8 mouse cellular contexts compared by ENCODE assay signal in the genomic region with DNA sequence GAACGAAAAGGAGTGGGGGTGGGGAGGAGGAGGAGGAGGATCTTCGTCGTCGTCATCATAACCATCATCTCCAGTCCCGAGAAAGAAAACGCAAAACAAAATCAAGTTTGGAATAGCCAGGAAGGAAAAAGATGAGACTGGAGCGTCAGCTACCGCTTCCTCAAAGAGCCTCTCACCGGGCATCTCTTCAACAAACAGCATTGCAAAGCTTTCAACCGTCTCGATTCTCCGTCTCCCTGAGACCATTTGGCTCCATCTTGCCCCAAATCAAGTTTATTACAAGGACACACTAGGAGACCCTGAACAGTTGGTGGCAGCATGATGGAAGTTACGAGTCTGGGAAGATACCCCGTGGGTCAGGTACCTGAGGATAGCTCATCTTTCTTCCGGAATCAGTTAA. TPM values are rescaled to one million over a fixed set of nuclear protein-coding genes. Genes with fewer than 3 reads are reported as not detected.
A peak's percentile ranks its signal among the peaks of the same experiment; 100 is the strongest.
DNase-seq lines count a peak whose midpoint lies in the region; ATAC-seq and TF ChIP-seq lines count a peak whose summit lies in the region.
"Had no signal": no experiment of that assay in that cellular context is flagged by ENCODE, and none has a peak within 500 bp of the region (broad histone marks: within the 10 kb centered on the region; RNA-seq: fewer than 3 reads in every experiment).

No protein-coding gene starts in this region.

- TF ChIP-seq CTCF in layer of hippocampus, adult 2 months (conservative IDR thresholded peaks at IDR 0.05) = no peak

- no peak overlapping the region for H3K9ac ChIP-seq in forebrain, embryonic 11.5 days (ENCODE audit: low read length)
- H3K9ac ChIP-seq in intestine, embryonic 14.5 days (ENCODE audit: low read length) = no peak overlapping the region
- H3K9ac ChIP-seq in neural tube, embryonic 14.5 days (replicated peaks; ENCODE audit: low read depth, low read length) = no peak overlapping the region

- no peaks in the 10 kb centered on the region for H3K9me3 ChIP-seq in forebrain, embryonic 11.5 days (ENCODE audit: control insufficient read depth, low read length)
- H3K9me3 ChIP-seq in intestine, embryonic 14.5 days (ENCODE audit: control insufficient read depth, low read length) = no peaks in the 10 kb centered on the region
- no peaks in the 10 kb centered on the region for H3K9me3 ChIP-seq in neural tube, embryonic 14.5 days (ENCODE audit: control insufficient read depth, low read length)

- peak overlapping the region; percentile 73 for H3K4me3 ChIP-seq in layer of hippocampus, adult 2 months
- peak overlapping the region; percentile 25; the same call in 1 of the 2 replicates for H3K4me3 ChIP-seq in forebrain, embryonic 11.5 days (ENCODE audit: low read depth, low read length)
- peak overlapping the region; percentile 22; the same call in 1 of the 2 replicates for H3K4me3 ChIP-seq in intestine, embryonic 14.5 days (ENCODE audit: low read depth, low read length)
- H3K4me3 ChIP-seq in neural tube, embryonic 14.5 days (ENCODE audit: low read depth, low read length) = peak overlapping the region; percentile 26; the same call in 1 of the 2 replicates

- peaks cover 31% of the 10 kb centered on the region for H3K27me3 ChIP-seq in forebrain, embryonic 11.5 days (ENCODE audit: control insufficient read depth, insufficient read depth, low read length)
- peaks cover 41% of the 10 kb centered on the region for H3K27me3 ChIP-seq in intestine, embryonic 14.5 days (replicated peaks; ENCODE audit: control insufficient read depth, insufficient read depth, low read length)
- H3K27me3 ChIP-seq in neural tube, embryonic 14.5 days (ENCODE audit: control insufficient read depth, insufficient read depth, low read length) = peaks cover 23% of the 10 kb centered on the region

- no peak for ATAC-seq in forebrain, embryonic 11.5 days (replicated peaks; ENCODE audit: low FRiP score)
- no peak for ATAC-seq in intestine, embryonic 14.5 days (replicated peaks; ENCODE audit: low FRiP score, low TSS enrichment, low read depth)
- no peak for ATAC-seq in neural tube, embryonic 14.5 days (ENCODE audit: low read depth)

- H3K27ac ChIP-seq in layer of hippocampus, adult 2 months = peak overlapping the region; percentile 94
- H3K27ac ChIP-seq in forebrain, embryonic 11.5 days (ENCODE audit: low read depth, low read length) = no peak overlapping the region
- no peak overlapping the region for H3K27ac ChIP-seq in intestine, embryonic 14.5 days (ENCODE audit: low read depth)
- H3K27ac ChIP-seq in neural tube, embryonic 14.5 days (ENCODE audit: low read depth, low read length) = no peak overlapping the region

- H3K36me3 ChIP-seq in forebrain, embryonic 11.5 days (ENCODE audit: control insufficient read depth, insufficient read depth, low read length) = no peaks in the 10 kb centered on the region
- H3K36me3 ChIP-seq in intestine, embryonic 14.5 days (ENCODE audit: control insufficient read depth, insufficient read depth, low read length) = no peaks in the 10 kb centered on the region
- no peaks in the 10 kb centered on the region for H3K36me3 ChIP-seq in neural tube, embryonic 14.5 days (ENCODE audit: control insufficient read depth, insufficient read depth, low read length)

- H3K4me1 ChIP-seq in forebrain, embryonic 11.5 days (replicated peaks; ENCODE audit: control insufficient read depth, insufficient read depth, low read length) = peaks cover 7% of the 10 kb centered on the region; the same call in 1 of the 2 replicates
- H3K4me1 ChIP-seq in intestine, embryonic 14.5 days (replicated peaks; ENCODE audit: control insufficient read depth, insufficient read depth, low read length) = peaks cover 11% of the 10 kb centered on the region; the same call in 1 of the 2 replicates
- H3K4me1 ChIP-seq in neural tube, embryonic 14.5 days (ENCODE audit: control insufficient read depth, insufficient read depth, low read length) = no peaks in the 10 kb centered on the region

- no peak for DNase-seq in layer of hippocampus, adult 2 months (ENCODE audit: low spot score in 2 of 2)
- no peak for DNase-seq in layer of hippocampus, postnatal 14 days (ENCODE audit: low spot score in 2 of 2)
- DNase-seq in forebrain, embryonic 11.5 days (ENCODE audit: low spot score) = no peak
- no peak for DNase-seq in intestine, embryonic 14.5 days (ENCODE audit: low spot score)
- no peak for DNase-seq in B cell, adult 2 months
- DNase-seq in layer of hippocampus, adult 18-20 months (ENCODE audit: low spot score in 2 of 2) = no peak

- H3K4me2 ChIP-seq in forebrain, embryonic 11.5 days (ENCODE audit: low read depth, low read length, severe bottlenecking) = peak overlapping the region; percentile 55; the same call in 1 of the 2 replicates
- H3K4me2 ChIP-seq in intestine, embryonic 14.5 days (ENCODE audit: low read length) = peak overlapping the region; percentile 42; the same call in 1 of the 2 replicates
- peak overlapping the region; percentile 58; the same call in 1 of the 2 replicates for H3K4me2 ChIP-seq in neural tube, embryonic 14.5 days (ENCODE audit: low read depth, low read length)

- WGBS in forebrain, embryonic 11.5 days = 8% methylated on average over 15 of the region's 15 CpGs
- WGBS in intestine, embryonic 14.5 days = 8% methylated on average over 15 of the region's 15 CpGs
- WGBS in neural tube, embryonic 14.5 days = 14% methylated on average over 15 of the region's 15 CpGs

RNA-seq across cellular contexts. Expression of a gene that starts 0.4 kb away (rescaled TPM):
- total RNA-seq in layer of hippocampus, adult 2 months (2021) = 10 to 100 TPM; 67.0 to 73.9 TPM
- total RNA-seq in layer of hippocampus, postnatal 14 days (2021) = 10 to 100 TPM; 80.0 to 91.7 TPM
- 1.3 and 1.4 TPM in 2 replicates for polyA plus RNA-seq in forebrain, embryonic 11.5 days (2014; fragmentation: Nextera tagmentation; extraction: Ambion mirVana)
- polyA plus RNA-seq in intestine, embryonic 14.5 days (2014; fragmentation: Nextera tagmentation; extraction: Ambion mirVana) = 0.24 and 0.99 TPM in 2 replicates
- polyA plus RNA-seq in neural tube, embryonic 14.5 days (2014; fragmentation: Nextera tagmentation; extraction: Ambion mirVana) = 3.8 and 4.7 TPM in 2 replicates
- total RNA-seq in layer of hippocampus, adult 18-20 months (2021) = 10 to 100 TPM; 65.3 to 71.2 TPM
- total RNA-seq: common myeloid progenitor, adult 5-6 weeks had no signal

RNA-seq across cellular contexts. Expression of a gene that starts 41.0 kb away (rescaled TPM):
- total RNA-seq in layer of hippocampus, adult 2 months (2021) = 10 to 100 TPM; 30.7 to 32.1 TPM
- 10 to 100 TPM; 27.0 to 29.6 TPM for total RNA-seq in layer of hippocampus, postnatal 14 days (2021)
- 70.0 and 78.2 TPM in 2 replicates for polyA plus RNA-seq in forebrain, embryonic 11.5 days (2014; fragmentation: Nextera tagmentation; extraction: Ambion mirVana)
- polyA plus RNA-seq in intestine, embryonic 14.5 days (2014; fragmentation: Nextera tagmentation; extraction: Ambion mirVana) = 65.9 and 67.6 TPM in 2 replicates
- polyA plus RNA-seq in neural tube, embryonic 14.5 days (2014; fragmentation: Nextera tagmentation; extraction: Ambion mirVana) = 70.9 and 86.2 TPM in 2 replicates
- total RNA-seq in layer of hippocampus, adult 18-20 months (2021) = 10 to 100 TPM; 29.3 to 30.0 TPM

Comparison
In these comparisons a context has a peak if more than half of its experiments do, and no peak if none do; other contexts are left out.
1. H3K4me3 ChIP-seq: peak in every context shown above with its lines; median percentile 73 in layer of hippocampus, adult 2 months; 26 in neural tube, embryonic 14.5 days; 25 in forebrain, embryonic 11.5 days; 22 in intestine, embryonic 14.5 days.